Mouse (Mus musculus) lung, postnatal 25 days (tissue): ENCODE data around the gene Evc2.

ENCODE experiments used
- DNase-seq: peaks from one replicate; pipeline ENCODE4 v3.0.0; 2022; ENCODE audit warnings: low spot score

Gene Evc2

DNA sequence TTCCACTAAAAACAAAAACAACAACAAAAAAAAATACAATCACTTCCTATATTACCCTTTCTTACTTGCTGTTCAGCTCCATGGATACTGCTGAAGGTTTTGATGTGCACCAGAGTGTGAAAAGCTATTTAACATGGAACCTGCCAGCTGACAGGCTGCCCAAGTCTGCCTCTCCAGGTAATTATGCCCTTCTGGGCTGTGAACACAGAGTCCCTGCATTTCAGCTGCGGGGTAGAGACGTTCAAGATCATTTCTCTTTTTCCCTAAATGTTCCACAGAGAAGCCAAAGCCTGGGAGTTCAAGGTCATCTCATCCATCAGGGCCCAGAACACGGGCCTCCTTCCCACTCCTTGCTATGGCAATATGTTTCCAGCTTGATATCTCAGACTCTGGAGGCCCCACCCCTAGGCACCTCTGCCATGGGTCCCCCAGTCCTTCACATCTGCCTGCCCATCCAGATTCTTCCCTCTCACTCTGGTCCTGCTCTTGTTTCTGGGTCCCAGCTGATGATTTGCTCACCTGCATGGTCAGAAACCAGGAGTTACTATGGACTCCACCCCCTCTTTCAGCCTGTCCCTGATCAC is 133.8 kb downstream of the Evc2 start:
- no peak for DNase-seq
